Mouse (Mus musculus) heart, embryonic 10.5 days (tissue): ENCODE data around the gene Acyp1. TPM values are rescaled to one million over a fixed set of nuclear protein-coding genes. Genes with fewer than 3 reads are reported as not detected.
A peak's percentile ranks its signal among the peaks of the same experiment; 100 is the strongest.
"Not testable (repeated sequence)": the region's sequence is repeated elsewhere in the genome, so short reads cannot be mapped to it uniquely, and the experiment has no call there.

ENCODE experiments used
- DNase-seq: peaks from one replicate; pipeline ENCODE4 v3.0.0-alpha.2; 2017; ENCODE audit warnings: low spot score
- H3K27ac ChIP-seq: fragments of 300-500 bp; sonication (generic); 2 replicates; pipeline ENCODE4 v1.5.1; 2016; ENCODE audit warnings: mild to moderate bottlenecking
- H3K27me3 ChIP-seq: fragments of 300-500 bp; sonication (generic); 2 replicates; pipeline ENCODE4 v1.6.1; 2016; ENCODE audit warnings: mild to moderate bottlenecking; ENCODE audit not compliant: poor library complexity, insufficient read depth, severe bottlenecking
- H3K36me3 ChIP-seq: fragments of 300-500 bp; sonication (generic); 2 replicates; pipeline ENCODE4 v1.6.1; 2016; ENCODE audit warnings: mild to moderate bottlenecking, moderate library complexity
- H3K4me1 ChIP-seq: fragments of 300-500 bp; sonication (generic); 2 replicates; pipeline ENCODE4 v1.6.1; 2016; ENCODE audit warnings: mild to moderate bottlenecking
- H3K4me3 ChIP-seq: fragments of 300-500 bp; sonication (generic); 2 replicates; pipeline ENCODE4 v1.5.1; 2016; ENCODE audit warnings: mild to moderate bottlenecking, moderate library complexity
- H3K9me3 ChIP-seq: fragments of 300-500 bp; sonication (generic); 2 replicates; pipeline ENCODE4 v1.6.1; 2016; ENCODE audit warnings: mild to moderate bottlenecking, moderate library complexity
- WGBS: fragments of 180-500 bp; shearing (Covaris S2); methylation state at CpG from one replicate; pipeline ENCODE4 v1.1.7; 2016; 5-methylcytosine and 5-hydroxymethylcytosine counted together
- polyA plus RNA-seq: library from polyadenylated mRNA; unstranded; fragments of >200 nt; fragmentation: Nextera tagmentation; extraction: Ambion mirVana; gene quantifications from 2 replicates; pipeline ENCODE4 v1.2.1, GENCODE M21; 2016

Gene Acyp1
- polyA plus RNA-seq, 1 experiment from 2014 or later, result 65.3 TPM

DNA sequence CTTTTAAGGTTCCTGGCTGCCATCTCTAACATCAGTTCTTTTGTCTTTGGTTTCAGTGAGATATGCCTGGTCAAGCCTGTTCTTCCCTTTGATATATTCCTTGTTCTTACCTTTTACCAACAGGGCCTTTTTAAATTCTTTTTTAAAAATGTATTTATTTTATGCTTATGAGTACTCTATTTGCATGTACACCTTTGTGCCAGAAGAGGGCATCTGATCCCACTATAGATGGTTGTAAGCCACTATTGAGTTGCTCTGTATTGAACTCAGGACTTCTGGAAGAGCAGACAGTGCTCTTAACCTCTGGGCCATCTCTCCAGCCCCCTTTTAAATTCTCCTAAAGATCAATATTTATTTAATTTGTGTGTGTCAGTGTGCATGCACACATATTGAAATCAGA lies 4.7 kb upstream of the Acyp1 start:
- DNase-seq, result no peak
- Histone ChIP-seq H3K36me3 (0 out of 2 replicates have a peak, but pooled peaks cover 2% of the 10 kb centered on the region), H3K27me3 (peaks cover 18% of the 10 kb centered on the region; the same call in 1 of the 2 replicates), H3K4me3 (no peak overlapping the region), H3K4me1 (peaks cover 23% of the 10 kb centered on the region), H3K27ac (no peak overlapping the region), H3K9me3 (0 out of 2 replicates have a peak, but pooled peaks cover 6% of the 10 kb centered on the region)

DNA sequence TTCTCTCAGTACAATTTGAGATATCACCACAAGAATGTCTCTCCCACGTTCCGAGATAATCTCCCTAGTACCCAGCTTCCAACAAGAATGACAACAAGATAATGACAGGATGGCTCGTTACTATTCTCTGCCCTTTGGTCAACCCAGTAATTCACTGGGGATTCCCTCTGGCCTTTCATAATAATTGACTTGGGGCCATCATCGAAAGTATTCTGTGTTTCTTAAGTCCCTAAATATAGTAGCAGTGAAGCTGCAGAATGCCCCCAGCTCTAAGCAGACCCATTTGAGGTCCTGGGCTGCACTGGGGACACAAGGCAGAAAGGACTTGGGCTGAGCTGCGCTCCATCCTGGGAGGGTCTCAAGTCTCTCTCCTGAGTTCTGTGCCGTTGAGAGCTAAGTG lies 4.0 kb upstream of the Acyp1 start:
- 0 out of 2 replicates have a peak, but pooled peaks cover 2% of the 10 kb centered on the region for H3K36me3 ChIP-seq
- WGBS, result 59% methylated on average over 6 of the region's 6 CpGs
- no peak overlapping the region for H3K27ac ChIP-seq
- peaks cover 24% of the 10 kb centered on the region for H3K4me1 ChIP-seq
- no peak overlapping the region for H3K4me3 ChIP-seq
- peaks cover 18% of the 10 kb centered on the region; the same call in 1 of the 2 replicates for H3K27me3 ChIP-seq
- H3K9me3 ChIP-seq, result 0 out of 2 replicates have a peak, but pooled peaks cover 6% of the 10 kb centered on the region
- no peak for DNase-seq

DNA sequence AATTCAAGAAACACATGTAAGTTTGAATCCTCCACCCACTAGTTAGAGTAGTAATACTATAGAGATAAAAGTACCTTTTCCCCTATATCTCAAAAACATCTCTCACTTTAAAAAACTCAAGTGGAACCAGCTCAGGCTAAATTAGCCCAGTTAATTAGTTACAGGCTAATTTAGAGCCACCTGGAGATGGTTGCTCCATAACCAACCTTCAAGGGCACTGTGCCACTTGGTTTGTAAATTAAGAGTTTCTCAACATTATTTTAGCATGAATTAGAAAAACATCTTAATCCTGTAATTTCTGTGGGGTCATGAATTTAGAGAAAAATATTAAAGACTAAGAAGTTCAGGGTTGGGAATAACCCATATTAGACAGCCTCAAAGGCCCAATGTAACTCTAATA lies 3.3 kb upstream of the Acyp1 start:
- Histone ChIP-seq H3K9me3 (0 out of 2 replicates have a peak, but pooled peaks cover 6% of the 10 kb centered on the region), H3K27ac (no peak overlapping the region), H3K36me3 (0 out of 2 replicates have a peak, but pooled peaks cover 2% of the 10 kb centered on the region), H3K27me3 (peaks cover 18% of the 10 kb centered on the region; the same call in 1 of the 2 replicates), H3K4me3 (no peak overlapping the region), H3K4me1 (peaks cover 23% of the 10 kb centered on the region)
- DNase-seq, result no peak

DNA sequence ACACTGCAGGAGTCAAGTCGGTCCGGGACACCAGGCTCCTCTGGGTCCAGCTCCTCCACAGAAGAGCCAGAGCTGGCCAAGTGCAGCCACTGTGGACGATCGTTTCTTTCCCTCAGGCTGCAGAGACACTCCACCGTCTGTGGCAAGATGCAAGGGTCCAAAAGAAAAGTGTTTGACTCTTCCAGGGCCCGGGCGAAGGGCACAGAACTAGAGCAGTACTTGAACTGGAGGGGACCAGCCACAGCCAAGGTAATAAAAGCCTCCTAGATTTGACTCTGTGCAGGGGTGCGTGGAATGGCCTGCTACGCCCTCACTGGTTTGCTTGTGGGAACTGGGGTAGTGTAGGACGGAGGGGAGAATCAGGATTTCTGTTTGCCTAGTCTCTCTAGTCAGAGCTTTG lies 2.4 kb upstream of the Acyp1 start:
- WGBS, result 77% methylated on average over 10 of the region's 10 CpGs
- H3K4me3 ChIP-seq, result no peak overlapping the region
- H3K9me3 ChIP-seq, result 0 out of 2 replicates have a peak, but pooled peaks cover 6% of the 10 kb centered on the region
- no peak for DNase-seq
- no peak overlapping the region for H3K27ac ChIP-seq
- H3K36me3 ChIP-seq, result 0 out of 2 replicates have a peak, but pooled peaks cover 2% of the 10 kb centered on the region
- peaks cover 18% of the 10 kb centered on the region; the same call in 1 of the 2 replicates for H3K27me3 ChIP-seq
- H3K4me1 ChIP-seq, result peaks cover 25% of the 10 kb centered on the region

DNA sequence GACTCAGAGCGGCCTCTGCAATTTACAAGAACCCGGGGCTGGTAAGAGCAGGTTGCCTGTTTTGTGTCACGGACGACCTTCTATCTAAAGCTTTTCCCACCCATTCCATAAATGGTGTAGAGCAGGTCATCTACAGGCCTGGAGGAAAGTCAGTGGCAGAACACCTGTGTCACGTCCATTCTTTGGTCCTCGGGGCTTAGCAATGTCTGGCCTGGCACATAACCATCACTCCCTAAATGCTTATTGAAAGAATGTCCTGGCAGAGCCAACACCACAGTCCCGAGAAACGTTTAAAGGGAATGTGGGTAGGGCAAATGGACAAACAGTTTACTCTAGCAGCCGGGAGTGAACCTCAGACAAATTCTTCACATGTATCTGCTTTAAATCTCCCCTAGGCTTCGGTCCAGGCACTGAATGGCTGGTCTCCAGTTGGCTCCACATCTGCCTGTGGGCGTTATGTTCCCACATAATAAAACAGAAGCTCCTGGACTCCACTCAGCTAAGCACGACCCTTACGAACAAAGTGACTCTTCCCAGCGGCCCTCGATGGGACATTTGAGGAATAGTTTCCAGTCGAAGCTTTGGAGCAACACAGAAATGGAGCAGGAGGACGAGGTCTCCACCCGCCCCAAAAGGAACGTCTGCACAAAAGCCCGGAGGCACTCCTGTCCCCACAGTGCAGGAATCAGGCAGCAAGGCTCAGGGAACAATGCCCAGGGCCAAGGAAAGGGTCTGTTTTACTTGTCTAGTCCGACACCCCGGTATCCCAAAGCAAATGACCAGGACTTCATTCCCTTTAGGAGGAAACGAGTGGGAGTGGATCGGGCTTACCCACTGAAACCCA lies 1.1 kb upstream of the Acyp1 start:
- Histone ChIP-seq H3K4me1 (peaks cover 25% of the 10 kb centered on the region), H3K27me3 (peaks cover 18% of the 10 kb centered on the region; the same call in 1 of the 2 replicates), H3K36me3 (0 out of 2 replicates have a peak, but pooled peaks cover 2% of the 10 kb centered on the region), H3K27ac (peak overlapping the region; percentile 84; the same call in 1 of the 2 replicates), H3K4me3 (peak overlapping the region; percentile 72), H3K9me3 (0 out of 2 replicates have a peak, but pooled peaks cover 3% of the 10 kb centered on the region)
- DNase-seq, result no peak
- WGBS, result 51% methylated on average over 24 of the region's 24 CpGs

DNA sequence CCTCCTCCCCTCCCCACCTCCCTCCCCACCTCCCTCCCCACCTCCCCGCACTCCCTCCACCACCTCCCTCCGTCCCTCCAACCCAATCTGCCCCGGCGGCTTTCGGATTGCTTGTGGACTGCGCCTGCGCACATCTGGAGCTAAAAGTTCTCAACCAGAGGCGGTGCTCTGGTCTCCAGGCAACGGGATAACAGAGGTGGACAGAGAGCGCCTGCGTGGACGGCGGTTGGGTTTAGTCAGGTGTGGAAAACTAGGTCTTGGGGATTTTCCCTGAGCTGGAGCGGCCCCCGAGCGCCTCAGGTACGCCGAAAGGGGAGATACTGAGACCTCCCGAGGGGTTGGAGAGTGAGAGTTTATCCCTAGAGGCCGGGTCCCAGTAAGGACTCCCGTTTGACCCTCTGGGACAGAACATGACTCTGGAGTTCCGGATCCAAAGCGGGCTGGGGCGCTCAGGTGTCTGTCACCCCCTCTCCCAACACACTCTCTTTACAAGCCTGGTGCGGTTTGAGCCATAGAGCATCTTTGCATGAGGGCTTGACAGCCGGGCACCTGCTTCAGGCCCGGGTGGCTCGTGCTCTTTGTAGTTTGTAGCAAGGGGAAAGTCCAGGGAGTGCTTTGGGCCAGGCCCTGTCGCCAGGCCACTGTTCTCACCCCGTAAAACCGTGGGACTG lies 383 bp upstream of the Acyp1 start, which contains the start of gene Zc2hc1c:
Zc2hc1c (plus strand) TSS at position 106 of the 671 bp plus-strand sequence.
- Histone ChIP-seq H3K9me3 (no peaks in the 10 kb centered on the region), H3K36me3 (0 out of 2 replicates have a peak, but pooled peaks cover 2% of the 10 kb centered on the region), H3K4me1 (peaks cover 25% of the 10 kb centered on the region), H3K27me3 (peaks cover 18% of the 10 kb centered on the region; the same call in 1 of the 2 replicates), H3K27ac (peak within 1 kb of the TSS; percentile 84), H3K4me3 (peak within 1 kb of the TSS; percentile 72)
- DNase-seq, result peak; percentile 97
- WGBS, result 2% methylated on average over 29 of the region's 31 CpGs

DNA sequence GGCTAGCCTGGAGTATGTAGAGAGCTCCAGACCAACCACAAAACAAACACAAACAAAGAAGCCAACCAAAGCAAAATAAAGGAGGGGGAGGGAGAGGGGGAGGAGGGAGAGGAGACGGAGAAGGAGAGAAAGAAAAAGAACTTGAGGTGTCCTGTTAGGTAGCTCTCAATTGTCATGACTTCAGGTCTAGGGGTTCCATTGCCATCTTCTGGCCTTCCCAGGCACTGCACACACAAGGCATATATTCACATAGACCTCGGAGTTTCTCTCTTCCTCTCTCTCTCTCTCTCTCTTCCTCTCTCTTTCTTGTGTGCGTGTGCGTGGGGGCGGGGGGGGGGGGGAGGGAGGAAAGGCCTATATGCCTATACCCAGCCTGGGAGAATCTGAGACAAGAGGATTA lies 1.3 kb downstream of the Acyp1 start:
- DNase-seq, result no peak
- H3K9me3 ChIP-seq, result no peaks in the 10 kb centered on the region
- H3K4me3 ChIP-seq, result no peak overlapping the region

DNA sequence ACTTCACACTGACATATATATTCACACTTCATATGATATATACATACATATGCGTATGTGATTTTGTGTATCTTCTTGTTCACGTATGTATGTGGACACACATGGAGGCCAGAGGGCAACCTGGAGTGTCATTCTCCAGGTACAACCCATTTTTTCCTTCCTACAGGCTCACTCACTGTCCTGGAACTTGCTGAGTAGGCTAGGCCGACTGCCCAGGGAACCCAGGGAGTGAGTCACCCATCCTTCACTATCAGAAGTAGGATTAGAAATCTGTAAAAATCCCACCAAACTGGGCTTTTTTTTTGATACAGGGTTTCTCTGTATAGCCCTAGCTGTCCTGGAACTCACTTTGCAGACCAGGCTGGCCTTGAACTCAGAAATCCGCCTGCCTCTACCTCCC lies 3.2 kb downstream of the Acyp1 start:
- Histone ChIP-seq H3K27ac (no peak overlapping the region), H3K9me3 (no peaks in the 10 kb centered on the region), H3K36me3 (no peaks in the 10 kb centered on the region), H3K4me3 (no peak overlapping the region), H3K27me3 (peaks cover 8% of the 10 kb centered on the region; the same call in 1 of the 2 replicates), H3K4me1 (peaks cover 22% of the 10 kb centered on the region)
- WGBS, result 79% methylated on average over 4 of the region's 4 CpGs
- no peak for DNase-seq

More for the DNA sequence above, 1.3 kb downstream of the Acyp1 start:
- no peaks in the 10 kb centered on the region for H3K36me3 ChIP-seq
- H3K27me3 ChIP-seq, result peaks cover 18% of the 10 kb centered on the region; the same call in 1 of the 2 replicates
- 47% methylated on average over 5 of the region's 5 CpGs for WGBS
- H3K27ac ChIP-seq, result no peak overlapping the region
- H3K4me1 ChIP-seq, result peaks cover 20% of the 10 kb centered on the region

DNA sequence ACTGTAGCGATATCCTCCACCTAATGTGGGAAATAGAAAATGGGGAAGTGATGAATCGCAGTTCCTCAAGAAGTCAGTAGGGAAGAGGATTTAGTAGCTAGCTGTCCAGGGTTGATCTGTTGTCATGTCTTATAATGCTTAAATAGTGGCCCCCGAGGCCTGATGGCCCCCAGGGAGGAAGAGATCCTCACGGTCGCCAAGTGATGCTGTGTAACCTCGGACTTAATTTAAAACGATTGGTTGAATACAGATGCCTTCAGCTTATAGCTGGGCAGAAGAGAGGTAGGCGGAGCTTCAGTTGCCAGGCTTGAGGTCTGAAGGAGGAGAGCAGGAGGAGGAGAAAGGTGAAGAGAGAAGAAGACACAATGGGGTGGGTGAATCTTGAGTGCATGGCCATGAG lies 3.9 kb downstream of the Acyp1 start:
- DNase-seq, result no peak
- 0 out of 2 replicates have a peak, but pooled peaks cover 4% of the 10 kb centered on the region for H3K27me3 ChIP-seq
- H3K36me3 ChIP-seq, result no peaks in the 10 kb centered on the region
- H3K4me1 ChIP-seq, result peaks cover 23% of the 10 kb centered on the region
- H3K9me3 ChIP-seq, result no peaks in the 10 kb centered on the region
- no peak overlapping the region for H3K4me3 ChIP-seq
- no peak overlapping the region for H3K27ac ChIP-seq
- WGBS, result 65% methylated on average over 8 of the region's 8 CpGs

DNA sequence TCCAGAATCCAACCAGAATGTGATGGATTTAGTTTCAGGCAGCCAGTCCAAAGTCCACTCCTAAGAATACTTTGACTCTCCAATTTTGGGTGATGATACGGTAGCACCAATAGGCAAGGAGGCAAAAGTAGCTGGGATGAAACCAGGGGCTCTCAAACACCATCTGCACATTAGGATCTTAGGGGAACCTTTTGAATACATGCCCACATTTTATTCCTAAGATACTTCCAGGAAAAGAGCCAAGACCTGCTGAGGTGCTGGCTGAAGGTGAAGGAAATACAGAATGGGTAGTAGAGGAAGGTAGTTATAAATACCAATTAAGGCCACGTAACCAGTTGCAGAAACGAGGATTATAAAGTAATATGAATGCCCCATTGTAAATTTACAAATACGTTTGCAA lies 6.5 kb downstream of the Acyp1 start:
- not testable (repeated sequence) for H3K27me3 ChIP-seq, H3K4me3 ChIP-seq, DNase-seq, H3K9me3 ChIP-seq, H3K36me3 ChIP-seq, H3K27ac ChIP-seq
- WGBS, result 82% methylated on average over 2 of the region's 4 CpGs
- H3K4me1 ChIP-seq, result peaks cover 16% of the 10 kb centered on the region

DNA sequence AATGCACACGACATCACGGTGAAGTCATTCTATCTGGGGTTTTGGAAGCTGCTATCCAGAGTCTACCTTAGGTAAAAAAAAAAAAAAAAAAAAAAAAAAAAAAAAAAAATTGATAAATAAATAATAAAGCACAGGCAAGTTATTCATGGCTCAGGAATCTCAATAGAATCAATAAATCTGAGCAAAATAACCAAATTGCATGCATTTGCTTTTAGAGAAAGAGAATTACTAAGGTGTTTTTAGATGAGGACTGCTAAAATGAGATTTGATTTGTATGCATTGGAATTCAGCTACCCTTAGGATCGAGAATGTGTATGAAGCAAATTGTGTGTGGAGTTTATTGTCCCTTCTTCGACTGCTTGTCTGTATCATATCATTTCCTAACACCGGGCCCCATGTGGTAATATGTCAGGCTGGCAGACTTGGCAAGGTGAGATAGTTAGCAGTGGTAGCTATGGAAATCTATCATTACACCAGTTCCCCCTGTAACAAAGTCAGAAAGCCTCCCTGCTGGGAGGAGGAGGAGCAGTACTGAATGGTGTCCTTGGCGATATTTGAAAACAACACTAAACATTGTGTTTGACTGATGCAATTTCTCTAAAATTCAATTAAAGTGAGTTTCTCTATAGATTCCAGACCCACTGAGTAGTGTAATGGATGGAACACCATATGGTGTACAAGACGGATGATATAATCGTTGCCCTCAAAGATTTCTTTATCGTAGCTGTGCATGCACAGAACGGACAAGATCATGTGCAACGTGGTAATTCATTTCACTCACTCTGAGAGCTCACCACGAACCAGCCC lies 7.2 kb downstream of the Acyp1 start:
- Histone ChIP-seq H3K4me3 (peak overlapping the region; percentile 84; the same call in 1 of the 2 replicates), H3K36me3 (peaks cover 7% of the 10 kb centered on the region), H3K4me1 (peaks cover 11% of the 10 kb centered on the region), H3K27me3 (no peaks in the 10 kb centered on the region), H3K27ac (peak overlapping the region; percentile 95; the same call in 1 of the 2 replicates), H3K9me3 (no peaks in the 10 kb centered on the region)
- no peak for DNase-seq
- WGBS, result 67% methylated on average over 12 of the region's 12 CpGs
